Mouse (Mus musculus): ENCODE measurements around the gene Vmn1r179.
"Not testable (repeated sequence)": the region's sequence is repeated elsewhere in the genome, so short reads cannot be mapped to it uniquely, and the experiment has no call there.

The Vmn1r179 gene

DNA sequence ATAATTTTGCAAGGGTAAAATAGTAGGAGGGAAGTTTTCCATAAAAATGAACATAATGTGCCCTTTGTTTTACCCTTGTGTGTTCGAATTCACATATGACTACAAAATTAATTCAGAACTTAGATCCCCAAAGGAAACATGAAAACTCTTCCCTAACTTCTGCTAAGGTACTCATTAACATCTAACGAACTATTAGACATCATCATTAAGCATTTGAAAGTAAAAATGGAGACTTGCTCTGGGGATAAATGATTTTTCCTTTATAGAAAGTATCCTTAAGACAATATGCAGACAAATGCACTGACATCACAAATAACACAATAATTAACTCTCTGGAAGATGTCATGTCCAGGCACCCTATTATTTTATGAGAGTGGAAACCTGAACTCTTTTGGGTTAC lies at the start of gene Vmn1r179:
TSS of gene Vmn1r179 (plus strand) at position 301 of the 400 bp plus-strand sequence.
- no peak for DNase-seq

- no peak for DNase-seq
Measured at GRCm38 (mm10) chr7:23891709-23892108, 35.1 kb upstream of the Vmn1r179 start, which contains the start of gene Vmn1r178. Vmn1r178 (plus strand) TSS chr7:23892009.

GRCm38 (mm10) chr7:23950332-23950731 lies 23.6 kb downstream of the Vmn1r179 start, which contains the start of gene Vmn1r180:
Vmn1r180 (plus strand) TSS chr7:23950632.
- no peak for DNase-seq

- not testable (repeated sequence) for DNase-seq
Measured at GRCm38 (mm10) chr7:23968044-23968443, 41.3 kb downstream of the Vmn1r179 start.

GRCm38 (mm10) chr7:23974315-23974714 lies 47.5 kb downstream of the Vmn1r179 start, which contains the start of gene Vmn1r181:
Vmn1r181 (plus strand) TSS chr7:23974615.
- not testable (repeated sequence) for DNase-seq

All from thymus, adult 18-20 months (tissue).